Mouse (Mus musculus) urinary bladder, adult 18-20 months (tissue): ENCODE data around the gene Sf3a3.
"Not testable (repeated sequence)": the region's sequence is repeated elsewhere in the genome, so short reads cannot be mapped to it uniquely, and the experiment has no call there.

Source experiments
- DNase-seq, 2 experiments: peaks; one replicate each; pipeline ENCODE4 v3.0.0; 2022; ENCODE audit warnings: low spot score in 2 of 2, mixed read lengths in 2 of 2

Sf3a3 gene

GRCm38 (mm10) chr4:124700248-124700971, 14.2 kb upstream of the Sf3a3 start, which contains the start of gene Fhl3:
TSS of gene Fhl3 (plus strand) at chr4:124700701.
- no peak for DNase-seq

GRCm38 (mm10) chr4:124701052-124701845, 13.3 kb upstream of the Sf3a3 start:
- DNase-seq = no peak

DNA sequence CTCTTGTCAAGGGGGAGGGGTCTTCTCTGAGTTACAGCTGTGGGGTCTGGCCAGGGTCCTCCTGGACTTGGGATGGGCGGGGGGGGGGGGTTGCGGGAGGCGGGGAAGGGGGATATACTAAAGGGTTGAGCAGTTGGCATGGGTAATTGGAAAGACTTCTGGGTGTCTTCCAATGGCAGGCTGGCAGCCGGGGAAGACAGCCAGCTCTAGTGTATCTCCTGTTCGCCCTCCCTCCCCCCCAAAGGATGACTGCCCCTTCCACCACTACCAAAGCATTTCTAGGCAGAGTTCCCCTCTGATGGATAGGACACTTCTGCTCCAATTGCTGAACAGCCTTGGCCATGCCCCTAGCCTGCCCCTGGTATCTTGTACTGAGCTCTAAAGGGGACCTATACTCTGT, 12.7 kb upstream of the Sf3a3 start:
- DNase-seq = no peak

DNA sequence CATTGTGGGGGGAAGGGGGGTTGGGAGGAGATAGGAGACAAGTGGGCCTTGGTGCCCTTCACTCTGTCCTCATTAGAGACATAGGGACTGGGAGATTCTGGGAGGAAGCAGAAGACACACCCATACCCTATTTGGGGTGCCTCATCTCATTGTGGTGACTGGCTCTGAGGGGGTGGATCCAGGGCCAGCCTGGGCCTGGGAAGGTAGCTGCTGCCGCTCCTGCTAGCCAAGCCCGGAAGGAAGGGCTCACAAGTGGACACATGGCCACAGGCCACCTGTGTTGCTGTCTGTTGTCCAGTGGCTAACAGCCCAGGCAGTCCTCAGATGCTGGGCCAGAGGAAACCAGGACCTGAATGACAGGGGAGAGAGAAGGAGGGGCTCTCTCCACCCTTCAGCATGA, 11.2 kb upstream of the Sf3a3 start:
- no peak for DNase-seq

GRCm38 (mm10) chr4:124703881-124704796, 10.4 kb upstream of the Sf3a3 start:
- no peak for DNase-seq

- DNase-seq = no peak
Measured at GRCm38 (mm10) chr4:124704797-124705474, 9.6 kb upstream of the Sf3a3 start.

- no peak for DNase-seq
Measured at GRCm38 (mm10) chr4:124705661-124706269, 8.8 kb upstream of the Sf3a3 start.

DNA sequence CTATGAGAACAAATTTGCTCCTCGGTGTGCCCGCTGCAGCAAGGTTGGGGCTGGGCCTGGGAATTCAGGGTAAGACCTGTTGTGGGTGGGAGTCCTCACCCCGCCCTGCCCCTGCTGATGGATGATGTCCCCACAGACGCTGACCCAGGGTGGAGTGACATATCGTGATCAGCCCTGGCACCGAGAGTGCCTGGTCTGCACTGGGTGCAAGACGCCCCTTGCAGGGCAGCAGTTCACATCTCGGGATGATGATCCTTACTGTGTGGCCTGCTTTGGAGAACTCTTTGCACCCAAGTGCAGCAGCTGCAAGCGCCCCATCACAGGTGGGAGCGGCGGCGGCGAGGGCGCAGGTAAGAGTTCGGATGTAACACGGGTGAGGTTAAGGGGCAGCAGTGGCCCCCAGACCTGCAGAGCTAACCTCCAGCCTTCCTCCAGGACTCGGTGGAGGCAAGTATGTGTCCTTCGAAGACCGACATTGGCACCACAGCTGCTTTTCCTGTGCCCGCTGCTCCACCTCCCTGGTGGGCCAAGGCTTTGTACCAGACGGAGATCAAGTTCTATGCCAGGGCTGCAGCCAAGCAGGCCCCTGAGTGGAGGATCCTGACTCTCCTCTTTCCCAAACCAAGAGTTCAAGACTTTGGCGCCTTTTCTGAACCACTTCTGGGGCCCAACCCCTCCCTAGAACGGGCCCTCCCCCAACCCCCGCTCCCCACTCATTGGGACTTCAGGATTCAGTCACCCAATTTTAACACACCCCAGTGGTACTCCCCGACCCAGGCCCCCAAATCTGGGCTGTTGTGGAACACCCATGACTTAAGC, 7.0 kb upstream of the Sf3a3 start:
- DNase-seq = not testable (repeated sequence)

DNA sequence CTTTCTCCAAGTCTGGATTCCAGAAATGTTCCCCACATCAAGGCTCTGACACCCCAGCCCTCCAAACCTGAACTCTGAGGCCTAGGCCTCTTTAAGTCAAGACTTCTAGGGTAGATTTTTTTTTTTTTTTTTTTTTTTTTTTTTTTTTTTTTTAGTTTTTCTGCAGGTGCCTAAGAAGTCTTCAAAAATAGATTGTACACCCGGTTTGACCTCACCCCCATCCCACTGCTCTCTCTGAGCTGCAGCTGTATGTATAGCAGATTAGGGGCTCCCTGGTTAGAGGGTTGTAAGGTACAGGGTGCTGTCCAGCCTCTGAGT, 6.4 kb upstream of the Sf3a3 start:
- DNase-seq = not testable (repeated sequence)

GRCm38 (mm10) chr4:124708518-124709477, 5.8 kb upstream of the Sf3a3 start:
- peak; percentile 80 to 89 for DNase-seq

DNA sequence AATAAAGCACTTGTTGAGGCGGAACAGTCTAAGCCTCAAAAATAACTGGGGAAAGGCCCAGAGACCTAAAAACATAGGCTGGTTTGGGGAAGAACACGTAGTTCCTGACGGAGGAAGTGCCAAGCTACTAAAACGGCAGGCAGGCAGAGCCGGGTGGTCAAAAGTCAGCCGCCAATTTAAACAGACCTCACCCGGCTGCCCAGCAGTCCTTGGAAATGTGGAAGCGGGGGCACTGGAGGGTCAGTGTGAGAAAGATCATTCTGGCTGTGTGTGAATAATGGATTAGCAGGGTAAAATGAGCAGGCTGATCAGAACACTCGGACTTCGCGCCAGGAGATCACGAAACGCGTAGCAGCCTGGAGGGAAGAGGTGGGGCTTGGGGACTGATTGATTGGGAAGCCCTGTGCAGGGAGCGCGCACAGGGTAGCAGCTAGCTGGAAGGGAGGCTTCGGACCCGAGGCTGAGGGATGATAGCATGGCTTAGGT, 4.6 kb upstream of the Sf3a3 start:
- no peak for DNase-seq

DNA sequence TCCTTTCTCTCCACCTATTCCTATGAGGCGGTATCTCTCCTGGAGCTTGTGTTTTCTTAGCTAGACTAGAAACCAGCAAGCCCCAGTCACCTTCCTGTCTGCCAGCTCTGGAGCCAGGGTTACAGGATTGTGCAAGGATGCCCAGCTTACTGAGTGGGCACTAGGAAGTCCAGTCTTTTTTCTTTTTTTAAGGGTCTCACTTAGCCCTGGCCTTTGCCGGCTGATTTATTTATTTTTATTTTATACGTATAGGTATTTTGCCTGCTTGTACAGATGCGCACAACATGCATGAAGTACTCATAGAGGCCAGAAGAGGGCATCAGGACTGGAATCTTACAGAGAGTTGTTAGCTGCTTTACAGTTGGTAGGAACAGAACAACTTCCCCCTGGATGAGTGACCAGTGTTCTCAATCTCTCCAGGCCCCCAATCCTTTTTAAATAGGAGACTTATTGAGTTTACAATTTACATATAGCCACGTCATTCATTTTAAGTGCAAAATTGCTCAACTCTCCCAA, 3.7 kb upstream of the Sf3a3 start:
- no peak for DNase-seq

GRCm38 (mm10) chr4:124712618-124713017, 2.0 kb upstream of the Sf3a3 start:
- DNase-seq = no peak

DNA sequence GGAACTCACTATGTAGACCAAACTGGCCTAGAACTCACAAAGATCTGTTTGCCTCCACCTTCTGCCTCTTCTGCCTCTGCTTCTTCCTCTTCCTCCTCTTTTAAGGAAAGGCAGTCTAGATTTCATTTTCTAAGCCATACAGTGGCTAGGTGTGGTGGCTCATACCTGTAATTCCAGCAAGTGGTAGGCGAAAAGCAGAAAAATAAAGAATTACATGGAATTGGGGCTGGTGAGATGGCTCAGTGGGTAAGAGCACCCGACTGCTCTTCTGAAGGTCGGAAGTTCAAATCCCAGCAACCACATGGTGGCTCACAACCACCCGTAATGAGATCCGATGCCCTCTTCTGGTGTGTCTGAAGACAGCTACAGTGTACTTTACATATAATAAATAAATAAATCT, 726 bp upstream of the Sf3a3 start:
- not testable (repeated sequence) for DNase-seq

DNA sequence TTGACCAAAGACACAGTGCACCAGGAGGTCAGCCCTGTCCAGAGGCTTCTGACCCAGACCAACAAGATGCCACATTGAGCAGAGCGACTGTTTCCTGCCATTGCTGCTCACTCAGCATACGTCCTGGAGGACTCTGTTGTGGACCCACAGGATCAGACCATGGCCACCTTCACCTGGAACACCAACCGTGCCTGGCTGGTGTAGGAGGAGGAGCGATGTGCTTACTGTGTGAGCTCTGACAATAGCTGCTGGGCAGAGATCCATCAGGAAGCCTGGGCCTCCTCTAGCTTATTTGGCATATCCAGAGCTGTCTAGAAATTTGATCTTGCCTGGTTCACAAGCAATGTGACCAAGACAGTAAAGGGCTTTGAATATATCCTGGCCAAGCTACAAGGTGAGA, 4.5 kb downstream of the Sf3a3 start:
- no peak for DNase-seq

GRCm38 (mm10) chr4:124726121-124726520, 11.5 kb downstream of the Sf3a3 start:
- DNase-seq = no peak

DNA sequence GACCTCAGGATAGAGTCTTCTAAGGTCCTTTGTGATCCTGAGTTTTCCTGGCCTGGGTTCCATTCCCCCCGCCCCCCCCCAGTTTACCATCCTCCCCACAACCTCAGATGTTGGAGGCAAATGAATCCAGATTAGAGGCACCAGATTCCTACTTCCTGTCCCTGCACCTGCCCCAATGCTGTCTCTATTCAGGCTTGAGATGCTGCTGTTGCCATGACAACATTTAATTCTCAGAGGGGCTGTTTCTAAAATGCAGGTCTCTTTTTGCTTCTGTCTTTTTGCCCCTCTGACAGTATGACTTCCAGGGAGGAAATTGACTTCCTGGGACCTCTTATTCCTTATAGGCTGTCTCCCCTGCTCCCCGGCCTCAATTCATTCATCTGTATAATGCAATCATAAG, 22.4 kb downstream of the Sf3a3 start:
- no peak for DNase-seq

GRCm38 (mm10) chr4:124737486-124737885, 22.9 kb downstream of the Sf3a3 start:
- DNase-seq = no peak

DNA sequence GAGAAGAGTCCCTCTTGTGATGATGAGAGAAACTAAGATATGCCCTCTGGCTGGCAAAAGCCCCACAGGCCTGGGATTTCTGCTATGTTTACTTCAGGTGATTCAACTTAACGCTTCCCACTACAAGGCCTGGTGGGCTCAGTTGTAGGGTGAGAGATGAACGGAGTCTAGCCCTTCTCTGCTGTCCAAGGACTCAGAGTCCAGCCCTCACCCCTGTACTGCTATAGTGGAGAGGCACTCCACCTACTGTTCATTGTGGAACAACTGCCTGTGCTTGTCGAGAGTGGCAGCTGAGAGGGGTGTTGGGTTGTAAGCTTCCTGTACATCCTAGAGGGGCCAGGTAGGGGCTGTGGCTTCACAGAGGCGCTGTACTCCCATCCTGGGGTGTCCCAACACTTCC, 23.4 kb downstream of the Sf3a3 start:
- no peak for DNase-seq
